Mouse (Mus musculus) liver, embryonic 14.5 days (tissue): ENCODE data around the gene Zfp451. TPM values are rescaled to one million over a fixed set of nuclear protein-coding genes. Genes with fewer than 3 reads are reported as not detected.

Source experiments
- ATAC-seq: fragments of 200-750 bp; cut with Nextera tagmentation; 2 replicates; pipeline ENCODE4 v1.8.0; 2017; ENCODE audit warnings: moderate number of reproducible peaks, mild to moderate bottlenecking, moderate library complexity; ENCODE audit not compliant: insufficient read depth
- DNase-seq, 3 experiments: peaks; one replicate each; pipeline ENCODE4 v3.0.0-alpha.2; 2012 to 2013; ENCODE audit warnings: low read depth in 3 of 3, low spot score in 3 of 3
- H3K27ac ChIP-seq: fragments of 300-500 bp; sonication (generic); 2 replicates; pipeline ENCODE4 v1.5.1; 2014; ENCODE audit warnings: moderate library complexity, mild to moderate bottlenecking, control low read depth, inconsistent platforms
- H3K27me3 ChIP-seq: fragments of 300-500 bp; sonication (generic); 2 replicates; pipeline ENCODE4 v1.6.1; 2014; ENCODE audit warnings: mild to moderate bottlenecking, low read length, moderate library complexity; ENCODE audit not compliant: control insufficient read depth, insufficient read depth
- H3K36me3 ChIP-seq: fragments of 300-500 bp; sonication (generic); replicated peaks from 2 replicates; pipeline ENCODE4 v1.6.1; 2014; ENCODE audit warnings: low read depth; ENCODE audit not compliant: control insufficient read depth, insufficient read depth
- H3K4me1 ChIP-seq, 2 experiments: fragments of 200-500 bp in 1 of 2; fragments of 300-500 bp in 1 of 2; sonication (generic) in 1 of 2; replicated peaks; 2 replicates each; pipeline ENCODE4 v1.6.1; 2012 to 2014; ENCODE audit warnings: antibody characterized with exemption in 1 of 2, inconsistent platforms in 1 of 2, low read length in 1 of 2; ENCODE audit not compliant: control insufficient read depth in 2 of 2, insufficient read depth in 2 of 2
- H3K4me2 ChIP-seq: fragments of 300-500 bp; sonication (generic); 2 replicates; pipeline ENCODE4 v1.6.1; 2014; ENCODE audit warnings: low read depth, mild to moderate bottlenecking, control low read depth, moderate library complexity
- H3K4me3 ChIP-seq, 2 experiments: fragments of 200-500 bp in 1 of 2; fragments of 300-500 bp in 1 of 2; sonication (generic) in 1 of 2; 2 replicates each; pipeline ENCODE4 v1.5.1; 2012 to 2014; ENCODE audit warnings: low read depth in 2 of 2, low read length in 2 of 2, mild to moderate bottlenecking in 2 of 2, control low read depth in 1 of 2, inconsistent platforms in 1 of 2, moderate library complexity in 1 of 2; ENCODE audit not compliant: insufficient read depth in 1 of 2
- H3K9ac ChIP-seq: fragments of 300-500 bp; sonication (generic); replicated peaks from 2 replicates; pipeline ENCODE4 v1.6.1; 2014; ENCODE audit warnings: mild to moderate bottlenecking, control low read depth, moderate library complexity
- H3K9me3 ChIP-seq: fragments of 300-500 bp; sonication (generic); 2 replicates; pipeline ENCODE4 v1.6.1; 2016; ENCODE audit warnings: low read length, mixed read lengths; ENCODE audit not compliant: control insufficient read depth
- CTCF ChIP-seq: IDR thresholded peaks from 2 replicates; pipeline ENCODE4 v1.5.1; 2016; ENCODE audit warnings: antibody characterized with exemption, low read depth, control low read depth
- EP300 ChIP-seq: IDR thresholded peaks from 2 replicates; pipeline ENCODE4 v1.6.1; 2016; ENCODE audit warnings: antibody characterized with exemption, low read depth
- WGBS: fragments of 180-500 bp; shearing (Covaris S2); extraction: QIAGEN DNeasy Blood & Tissue Kit; methylation state at CpG from one replicate; pipeline ENCODE4 v1.1.7; 2014; ENCODE audit not compliant: insufficient replicate concordance; 5-methylcytosine and 5-hydroxymethylcytosine counted together
- polyA plus RNA-seq, 2 experiments: library from polyadenylated mRNA; depleted of rRNA in 1 of 2; stranded (reverse) in 1 of 2; unstranded in 1 of 2; fragments of >200 nt; fragmentation: Nextera tagmentation in 1 of 2; extraction: Ambion mirVana in 1 of 2; gene quantifications; 2 replicates each; pipeline versions ENCODE4 v1.2.1 to v1.2.3; 2012 to 2014

Gene Zfp451
- polyA plus RNA-seq, 2 experiments = 5.6 to 6.1 TPM

DNA sequence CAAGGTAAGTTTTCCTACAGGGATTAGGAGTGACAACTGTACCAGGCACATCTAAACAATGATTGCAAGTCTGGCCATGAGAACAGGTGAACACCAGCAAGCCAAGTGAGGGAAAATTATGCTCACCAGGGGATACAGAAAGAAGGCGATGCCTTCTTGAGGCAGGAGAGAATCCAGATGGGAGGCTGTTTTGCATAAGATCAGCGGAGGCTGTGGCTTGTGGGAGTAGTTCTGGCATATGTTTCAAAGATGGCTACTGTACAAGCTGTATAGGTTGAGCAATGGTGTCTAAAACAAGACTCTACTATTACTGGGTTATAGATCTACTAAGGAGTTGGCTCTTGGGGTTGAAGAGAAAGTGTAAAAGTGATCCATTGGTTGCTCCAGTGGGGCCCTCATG, 3.5 kb upstream of the Zfp451 start:
- DNase-seq (no peak), ATAC-seq (no peak)
- no peak overlapping the region for H3K4me2 ChIP-seq
- no peak overlapping the region for H3K4me3 ChIP-seq
- H3K27ac ChIP-seq = no peak overlapping the region
- H3K9ac ChIP-seq = no peak overlapping the region
- H3K36me3 ChIP-seq = peaks cover 2% of the 10 kb centered on the region
- WGBS = 66% methylated on average over 2 of the region's 2 CpGs
- TF ChIP-seq EP300 (no peak), CTCF (no peak)
- no peaks in the 10 kb centered on the region for H3K27me3 ChIP-seq
- no peaks in the 10 kb centered on the region for H3K9me3 ChIP-seq
- H3K4me1 ChIP-seq = peaks cover 10 to 11% of the 10 kb centered on the region in 2 experiments

DNA sequence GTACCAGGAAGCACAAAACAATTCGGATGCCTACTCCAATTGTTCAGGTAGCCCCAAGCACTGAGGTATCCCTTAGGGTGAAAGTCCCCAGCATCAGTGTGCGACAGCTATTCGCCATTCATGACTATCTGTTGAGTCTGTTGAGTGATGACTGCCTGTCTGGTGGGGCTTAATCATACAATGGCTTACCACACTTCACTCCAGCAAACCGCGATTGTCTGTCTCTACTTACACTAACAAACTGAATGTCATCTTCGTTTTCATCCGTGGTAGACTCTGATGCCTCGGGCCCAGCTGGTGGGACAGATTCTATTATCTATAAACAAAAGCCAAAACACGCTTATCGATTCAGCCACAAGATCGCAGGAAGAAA, 914 bp downstream of the Zfp451 start:
- Histone ChIP-seq H3K27ac (peak overlapping the region; percentile 42), H3K27me3 (no peaks in the 10 kb centered on the region), H3K4me2 (peak overlapping the region; percentile 77), H3K4me3 (peak overlapping the region; percentile 84 to 85), H3K9ac (peak overlapping the region; percentile 93), H3K9me3 (no peaks in the 10 kb centered on the region), H3K36me3 (peaks cover 13% of the 10 kb centered on the region), H3K4me1 (peaks cover 13 to 14% of the 10 kb centered on the region in 2 experiments)
- WGBS = 6% methylated on average over 11 of the region's 11 CpGs
- TF ChIP-seq CTCF (no peak), EP300 (no peak)
- ATAC-seq (peak; percentile 27), DNase-seq (peak in 2 of 3 experiments; percentile 5 to 14)

DNA sequence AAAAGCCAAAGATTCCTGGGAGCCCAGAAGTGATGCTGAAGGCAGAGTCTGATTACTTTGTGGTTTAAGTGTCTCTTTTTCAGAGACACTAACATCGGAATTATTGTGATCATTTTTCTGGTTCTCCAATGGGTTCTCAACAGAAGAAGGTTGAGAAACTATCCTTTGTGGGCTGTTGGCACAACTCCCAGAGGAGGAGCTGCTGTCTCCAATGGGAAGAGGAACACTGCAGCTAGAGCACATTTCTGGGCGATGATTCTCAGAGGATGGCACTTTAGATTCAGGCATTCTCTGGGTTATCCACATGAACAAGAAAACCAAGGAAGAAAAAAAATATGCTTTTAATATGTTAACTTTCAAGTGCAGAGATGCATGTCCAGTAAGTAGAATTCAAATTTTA, 11.1 kb downstream of the Zfp451 start:
- H3K4me3 ChIP-seq = no peak overlapping the region
- no peak overlapping the region for H3K27ac ChIP-seq
- no peaks in the 10 kb centered on the region for H3K9me3 ChIP-seq
- no peak overlapping the region for H3K4me2 ChIP-seq
- no peak for ATAC-seq
- H3K9ac ChIP-seq = no peak overlapping the region
- TF ChIP-seq EP300 (no peak), CTCF (no peak)
- no peaks in the 10 kb centered on the region for H3K27me3 ChIP-seq
- H3K4me1 ChIP-seq = no peaks in the 10 kb centered on the region
- peaks cover 33% of the 10 kb centered on the region for H3K36me3 ChIP-seq
- no peak for DNase-seq
- WGBS = 81% methylated on average over 2 of the region's 2 CpGs

DNA sequence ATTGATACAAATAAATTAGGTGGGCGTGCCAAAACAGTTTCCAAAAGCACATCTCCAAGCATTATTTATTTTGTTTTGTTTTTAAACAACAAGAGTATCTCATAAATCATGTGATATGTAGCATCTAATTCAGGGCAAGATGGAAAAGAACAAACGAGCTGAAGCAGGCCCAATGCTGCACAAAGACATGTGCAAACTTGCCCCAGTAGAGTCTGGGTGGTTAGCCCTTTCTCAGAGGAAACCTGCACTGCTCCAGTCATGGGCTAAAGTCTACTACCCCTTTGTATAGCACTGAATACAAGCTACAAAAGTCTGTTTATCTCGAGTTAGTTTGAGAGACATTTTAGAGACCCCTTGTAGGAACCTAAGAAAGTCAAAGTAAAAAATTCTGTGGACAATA, 14.8 kb downstream of the Zfp451 start:
- Histone ChIP-seq H3K27ac (no peak overlapping the region), H3K4me3 (no peak overlapping the region), H3K27me3 (no peaks in the 10 kb centered on the region), H3K4me2 (no peak overlapping the region), H3K9ac (no peak overlapping the region), H3K4me1 (no peaks in the 10 kb centered on the region), H3K36me3 (peaks cover 25% of the 10 kb centered on the region), H3K9me3 (no peaks in the 10 kb centered on the region)
- 55% methylated on average over 3 of the region's 3 CpGs for WGBS
- DNase-seq (no peak), ATAC-seq (no peak)
- TF ChIP-seq CTCF = no peak
- TF ChIP-seq EP300 = no peak

DNA sequence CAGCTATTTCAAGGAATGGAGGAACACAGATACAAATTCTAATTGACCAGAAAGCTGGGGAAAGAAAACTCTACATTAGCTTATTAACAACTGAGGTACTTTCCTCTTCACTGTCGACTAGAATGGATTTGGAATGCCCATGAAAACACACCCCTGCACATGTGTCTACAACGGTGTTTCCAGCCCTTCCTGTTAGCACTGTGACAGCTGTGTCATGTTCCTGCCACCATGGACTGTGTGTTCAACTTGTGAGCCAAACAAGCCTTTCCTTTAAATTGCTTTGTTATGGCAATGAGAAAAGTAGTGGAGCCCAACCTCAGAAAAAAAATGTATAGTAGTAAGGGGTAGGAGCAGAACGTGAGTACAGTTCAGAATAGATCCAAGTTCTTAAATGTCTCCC, 25.9 kb downstream of the Zfp451 start:
- Histone ChIP-seq H3K36me3 (no peaks in the 10 kb centered on the region), H3K27me3 (no peaks in the 10 kb centered on the region), H3K9me3 (no peaks in the 10 kb centered on the region), H3K27ac (no peak overlapping the region), H3K4me2 (no peak overlapping the region), H3K9ac (no peak overlapping the region), H3K4me1 (no peaks in the 10 kb centered on the region; a peak in 1 of 4 replicates), H3K4me3 (no peak overlapping the region)
- ATAC-seq (no peak), DNase-seq (no peak)
- 36% methylated on average over 3 of the region's 3 CpGs for WGBS
- TF ChIP-seq CTCF = no peak
- TF ChIP-seq EP300 = no peak
